Mouse (Mus musculus): ENCODE data around the gene Xpnpep1. TPM values are rescaled to one million over a fixed set of nuclear protein-coding genes. Genes with fewer than 3 reads are reported as not detected.

Gene Xpnpep1
- total RNA-seq, 2 experiments from 2014 or later: 97.3 to 97.5 TPM

Small RNAs within 50 kb of the gene (microRNA-seq; reads per million reads assigned to microRNA genes)
- gene Mir6407: 0 reads per million in 2 experiments

Other genes with a start within 250 kb of the Xpnpep1 start
- gene Add3, start 100.2 kb upstream of the Xpnpep1 start, total RNA-seq (2021): 100 to 1,000 TPM in 1 of 2 experiments, 10 to 100 TPM in 1; 89.0 to 102 TPM

Measured in left cerebral cortex, postnatal 14 days (tissue).